Mouse (Mus musculus): ENCODE results near the gene Gm13420. TPM values are rescaled to one million over a fixed set of nuclear protein-coding genes. Genes with fewer than 3 reads are reported as not detected.
A peak's percentile ranks its signal among the peaks of the same experiment; 100 is the strongest.

The Gm13420 gene
- polyA plus RNA-seq, 1 experiment from 2014 or later = not detected

DNA sequence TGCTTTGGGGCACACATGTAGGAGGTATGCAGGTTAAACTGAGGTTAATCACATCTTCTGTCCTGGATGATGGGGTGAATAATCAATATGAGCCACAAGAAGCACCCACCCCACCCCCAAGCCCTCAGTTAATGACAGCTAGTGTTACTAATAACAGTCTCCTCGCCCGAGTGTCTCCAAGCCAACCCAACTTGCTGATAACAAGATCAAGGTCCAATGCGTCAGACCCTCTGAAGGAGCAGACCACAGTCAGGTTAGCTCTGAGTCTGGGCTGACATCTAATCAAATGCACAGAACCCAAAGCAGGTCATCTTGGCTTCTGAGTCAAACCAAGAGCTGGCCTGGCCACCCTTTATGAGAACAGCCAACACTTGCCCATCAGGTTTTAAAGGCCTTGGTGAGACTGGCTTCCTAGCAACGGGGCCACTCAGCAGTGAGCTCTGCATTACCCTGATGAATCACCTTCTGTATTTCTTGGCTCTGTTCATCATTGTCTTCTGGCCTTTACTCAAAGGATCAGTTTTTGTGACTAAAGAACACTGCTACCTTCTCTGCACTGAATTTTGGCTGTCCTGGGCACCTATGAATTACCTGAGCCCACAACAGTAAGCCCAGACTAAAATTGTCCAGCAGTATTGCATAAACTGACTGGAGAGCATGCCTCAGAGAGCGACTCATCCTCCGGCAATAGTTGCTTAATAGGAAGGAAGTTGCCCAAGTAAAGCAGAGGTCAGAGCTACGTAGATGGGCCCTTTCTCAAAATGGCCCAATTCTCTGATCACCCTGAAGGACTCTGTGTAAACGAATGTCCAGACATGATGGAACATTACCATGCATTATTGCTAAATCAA, 20.4 kb upstream of the Gm13420 start:
- Histone ChIP-seq H3K36me3 (ENCODE audit: control insufficient read depth, insufficient read depth, low read length) (no peaks in the 10 kb centered on the region), H3K9me3 (ENCODE audit: control insufficient read depth, low read length) (no peaks in the 10 kb centered on the region), H3K4me3 (ENCODE audit: low read depth, low read length) (no peak overlapping the region), H3K9ac (ENCODE audit: low read length) (no peak overlapping the region), H3K4me2 (ENCODE audit: low read depth) (no peak overlapping the region), H3K4me1 (ENCODE audit: control insufficient read depth, insufficient read depth, low read length) (no peaks in the 10 kb centered on the region), H3K27ac (ENCODE audit: low read depth, low read length) (no peak overlapping the region), H3K27me3 (ENCODE audit: control insufficient read depth, insufficient read depth, low read length) (no peaks in the 10 kb centered on the region)
- no peak for ATAC-seq (ENCODE audit: insufficient read depth, low FRiP score, low TSS enrichment)
- 86% methylated on average over 8 of the region's 8 CpGs for WGBS
- DNase-seq (ENCODE audit: low spot score) = no peak

DNA sequence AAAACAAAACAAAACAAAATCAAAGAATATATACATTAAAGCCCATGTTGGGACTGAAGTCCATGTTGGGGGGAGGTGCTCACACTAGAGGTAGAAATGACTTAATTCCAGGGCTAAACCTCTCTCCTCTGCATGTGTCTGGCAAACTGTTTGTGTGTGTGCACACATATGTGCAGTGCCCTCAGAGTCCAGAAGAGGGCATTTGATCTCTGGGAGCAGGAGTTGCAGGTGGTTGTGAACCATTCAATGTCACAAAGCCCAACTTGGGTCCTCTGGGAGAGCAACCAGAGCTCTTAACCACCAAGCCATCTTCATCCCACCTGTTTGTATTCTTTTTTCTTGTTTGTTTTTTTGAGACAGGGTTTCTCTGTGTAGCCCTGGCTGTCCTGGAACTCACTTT, 18.7 kb upstream of the Gm13420 start:
- no peak overlapping the region for H3K4me2 ChIP-seq (ENCODE audit: low read depth)

GRCm38 (mm10) chr2:29768901-29769300, 17.4 kb upstream of the Gm13420 start:
- no peak for DNase-seq (ENCODE audit: low spot score)
- WGBS = 68% methylated on average over 9 of the region's 9 CpGs
- no peak overlapping the region for H3K9ac ChIP-seq (ENCODE audit: low read length)
- H3K27ac ChIP-seq (ENCODE audit: low read depth, low read length) = no peak overlapping the region
- ATAC-seq (ENCODE audit: insufficient read depth, low FRiP score, low TSS enrichment) = no peak
- no peaks in the 10 kb centered on the region for H3K4me1 ChIP-seq (ENCODE audit: control insufficient read depth, insufficient read depth, low read length)
- no peak overlapping the region for H3K4me3 ChIP-seq (ENCODE audit: low read depth, low read length)
- H3K36me3 ChIP-seq (ENCODE audit: control insufficient read depth, insufficient read depth, low read length) = no peaks in the 10 kb centered on the region
- no peak overlapping the region for H3K4me2 ChIP-seq (ENCODE audit: low read depth)
- no peaks in the 10 kb centered on the region for H3K9me3 ChIP-seq (ENCODE audit: control insufficient read depth, low read length)
- no peaks in the 10 kb centered on the region for H3K27me3 ChIP-seq (ENCODE audit: control insufficient read depth, insufficient read depth, low read length)

More for the DNA sequence above, 18.7 kb upstream of the Gm13420 start:
- no peak for ATAC-seq (ENCODE audit: insufficient read depth, low FRiP score, low TSS enrichment)
- Histone ChIP-seq H3K4me1 (ENCODE audit: control insufficient read depth, insufficient read depth, low read length) (no peaks in the 10 kb centered on the region), H3K27ac (ENCODE audit: low read depth, low read length) (no peak overlapping the region), H3K4me3 (ENCODE audit: low read depth, low read length) (no peak overlapping the region), H3K9me3 (ENCODE audit: control insufficient read depth, low read length) (no peaks in the 10 kb centered on the region), H3K36me3 (ENCODE audit: control insufficient read depth, insufficient read depth, low read length) (no peaks in the 10 kb centered on the region), H3K9ac (ENCODE audit: low read length) (no peak overlapping the region), H3K27me3 (ENCODE audit: control insufficient read depth, insufficient read depth, low read length) (no peaks in the 10 kb centered on the region)
- no peak for DNase-seq (ENCODE audit: low spot score)

DNA sequence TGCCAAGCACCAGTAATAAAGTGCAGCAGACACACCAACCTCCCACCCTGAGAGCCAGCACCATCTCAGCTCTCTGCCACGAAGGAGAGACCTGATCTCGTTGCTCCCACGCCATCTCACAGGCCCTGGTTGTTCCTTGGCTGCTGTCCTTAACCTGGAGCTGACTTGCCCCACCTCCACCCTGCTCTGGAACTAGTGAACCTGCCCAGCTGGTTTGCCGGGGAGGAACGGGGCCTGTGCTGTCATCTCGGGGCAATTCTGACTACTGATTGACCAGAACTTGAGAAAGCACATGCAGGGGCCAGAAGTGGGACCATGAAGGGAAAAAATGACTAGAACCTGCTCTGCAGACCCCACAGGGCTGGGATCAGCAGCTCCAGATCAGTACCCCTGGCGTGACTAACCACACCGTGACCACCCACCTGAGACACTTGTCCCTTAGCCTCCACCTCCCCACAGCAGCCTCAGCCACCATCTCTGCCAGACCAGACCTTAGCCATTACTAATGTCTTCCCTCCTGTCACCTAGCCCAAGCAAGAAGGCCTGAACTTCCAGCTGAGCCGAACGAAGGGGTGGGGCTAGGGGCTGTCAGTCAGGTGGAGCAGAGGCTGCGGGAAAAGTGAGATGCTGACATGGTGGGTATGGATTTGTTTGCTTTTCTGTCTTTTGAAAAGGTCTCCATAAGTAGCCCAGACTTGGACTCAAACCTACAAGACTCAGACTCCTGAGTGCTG, 16.7 kb upstream of the Gm13420 start:
- ATAC-seq (ENCODE audit: insufficient read depth, low FRiP score, low TSS enrichment) (no peak), DNase-seq (ENCODE audit: low spot score) (no peak)
- no peaks in the 10 kb centered on the region for H3K36me3 ChIP-seq (ENCODE audit: control insufficient read depth, insufficient read depth, low read length)
- no peaks in the 10 kb centered on the region for H3K4me1 ChIP-seq (ENCODE audit: control insufficient read depth, insufficient read depth, low read length)
- no peak overlapping the region for H3K9ac ChIP-seq (ENCODE audit: low read length)
- no peak overlapping the region for H3K27ac ChIP-seq (ENCODE audit: low read depth, low read length)
- no peak overlapping the region for H3K4me2 ChIP-seq (ENCODE audit: low read depth)
- no peaks in the 10 kb centered on the region for H3K27me3 ChIP-seq (ENCODE audit: control insufficient read depth, insufficient read depth, low read length)
- H3K9me3 ChIP-seq (ENCODE audit: control insufficient read depth, low read length) = no peaks in the 10 kb centered on the region
- 70% methylated on average over 11 of the region's 11 CpGs for WGBS
- no peak overlapping the region for H3K4me3 ChIP-seq (ENCODE audit: low read depth, low read length)

GRCm38 (mm10) chr2:29764831-29765230, 13.3 kb upstream of the Gm13420 start:
- Histone ChIP-seq H3K27me3 (ENCODE audit: control insufficient read depth, insufficient read depth, low read length) (no peaks in the 10 kb centered on the region), H3K4me1 (ENCODE audit: control insufficient read depth, insufficient read depth, low read length) (no peaks in the 10 kb centered on the region), H3K36me3 (ENCODE audit: control insufficient read depth, insufficient read depth, low read length) (no peaks in the 10 kb centered on the region), H3K9me3 (ENCODE audit: control insufficient read depth, low read length) (no peaks in the 10 kb centered on the region), H3K4me3 (ENCODE audit: low read depth, low read length) (no peak overlapping the region), H3K27ac (ENCODE audit: low read depth, low read length) (no peak overlapping the region), H3K9ac (ENCODE audit: low read length) (no peak overlapping the region), H3K4me2 (ENCODE audit: low read depth) (no peak overlapping the region)
- ATAC-seq (ENCODE audit: insufficient read depth, low FRiP score, low TSS enrichment) (no peak), DNase-seq (ENCODE audit: low spot score) (peak; percentile 74)
- WGBS = 0% methylated on average over 1 of the region's 1 CpGs

- no peak overlapping the region for H3K4me2 ChIP-seq (ENCODE audit: low read depth)
- 0 out of 2 replicates have a peak, but pooled peaks cover 5% of the 10 kb centered on the region for H3K4me1 ChIP-seq (ENCODE audit: control insufficient read depth, insufficient read depth, low read length)
- peaks cover 19% of the 10 kb centered on the region for H3K27me3 ChIP-seq (ENCODE audit: control insufficient read depth, insufficient read depth, low read length)
- H3K9me3 ChIP-seq (ENCODE audit: control insufficient read depth, low read length) = no peaks in the 10 kb centered on the region
- DNase-seq (ENCODE audit: low spot score) (no peak), ATAC-seq (ENCODE audit: insufficient read depth, low FRiP score, low TSS enrichment) (no peak)
- no peak overlapping the region for H3K27ac ChIP-seq (ENCODE audit: low read depth, low read length)
- H3K36me3 ChIP-seq (ENCODE audit: control insufficient read depth, insufficient read depth, low read length) = no peaks in the 10 kb centered on the region
- no peak overlapping the region for H3K4me3 ChIP-seq (ENCODE audit: low read depth, low read length)
- no peak overlapping the region for H3K9ac ChIP-seq (ENCODE audit: low read length)
These were observed 4.2 kb upstream of the Gm13420 start for GRCm38 (mm10) chr2:29755693-29756092.

DNA sequence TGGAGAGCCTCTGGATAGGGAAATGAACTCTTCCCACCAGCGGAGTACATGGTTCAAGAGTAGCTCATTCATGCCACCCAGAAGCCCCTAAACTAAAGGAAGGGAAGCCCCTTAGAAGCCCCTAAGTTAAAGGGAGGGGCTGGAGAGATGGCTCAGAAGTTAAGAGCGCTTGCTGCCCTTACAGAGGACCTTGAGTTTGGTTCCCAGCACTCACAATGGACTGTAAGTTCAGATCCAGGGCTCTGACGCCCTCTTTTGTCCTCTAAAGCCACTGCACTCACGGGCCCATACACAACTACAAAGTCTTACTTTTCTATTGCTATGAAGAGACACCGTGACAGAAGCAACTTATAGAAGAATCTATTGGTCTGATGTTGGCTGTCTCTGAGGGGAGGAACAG, 912 bp upstream of the Gm13420 start:
- DNase-seq (ENCODE audit: low spot score) = no peak
- H3K27me3 ChIP-seq (ENCODE audit: control insufficient read depth, insufficient read depth, low read length) = peaks cover 27% of the 10 kb centered on the region
- no peak for ATAC-seq (ENCODE audit: insufficient read depth, low FRiP score, low TSS enrichment)

GRCm38 (mm10) chr2:29748499-29748898, 3.0 kb downstream of the Gm13420 start:
- 87% methylated on average over 4 of the region's 4 CpGs for WGBS
- no peak for ATAC-seq (ENCODE audit: insufficient read depth, low FRiP score, low TSS enrichment)
- Histone ChIP-seq H3K4me1 (ENCODE audit: control insufficient read depth, insufficient read depth, low read length) (peaks cover 10% of the 10 kb centered on the region; the same call in 1 of the 2 replicates), H3K27me3 (ENCODE audit: control insufficient read depth, insufficient read depth, low read length) (peaks cover 41% of the 10 kb centered on the region), H3K9ac (ENCODE audit: low read length) (no peak overlapping the region), H3K9me3 (ENCODE audit: control insufficient read depth, low read length) (no peaks in the 10 kb centered on the region), H3K4me3 (ENCODE audit: low read depth, low read length) (no peak overlapping the region), H3K36me3 (ENCODE audit: control insufficient read depth, insufficient read depth, low read length) (no peaks in the 10 kb centered on the region), H3K27ac (ENCODE audit: low read depth, low read length) (no peak overlapping the region), H3K4me2 (ENCODE audit: low read depth) (no peak overlapping the region)
- DNase-seq (ENCODE audit: low spot score) = no peak

More for the DNA sequence above, 912 bp upstream of the Gm13420 start:
- Histone ChIP-seq H3K9me3 (ENCODE audit: control insufficient read depth, low read length) (no peaks in the 10 kb centered on the region), H3K27ac (ENCODE audit: low read depth, low read length) (no peak overlapping the region), H3K9ac (ENCODE audit: low read length) (no peak overlapping the region), H3K36me3 (ENCODE audit: control insufficient read depth, insufficient read depth, low read length) (no peaks in the 10 kb centered on the region), H3K4me3 (ENCODE audit: low read depth, low read length) (no peak overlapping the region), H3K4me2 (ENCODE audit: low read depth) (no peak overlapping the region), H3K4me1 (ENCODE audit: control insufficient read depth, insufficient read depth, low read length) (peaks cover 7% of the 10 kb centered on the region; the same call in 1 of the 2 replicates)
- WGBS = 86% methylated on average over 5 of the region's 5 CpGs
